Mouse (Mus musculus) fat pad, adult 2 months (tissue): Measurements from ENCODE around the gene Mfrp.
A peak's percentile ranks its signal among the peaks of the same experiment; 100 is the strongest.

Experiments used
- DNase-seq: peaks from one replicate; pipeline ENCODE4 v3.0.0-alpha.2; 2011; ENCODE audit warnings: low read depth, low spot score; ENCODE audit errors: extremely low read depth

The Mfrp gene

GRCm38 (mm10) chr9:44078136-44078797, 23.3 kb upstream of the Mfrp start:
- no peak for DNase-seq

- peak; percentile 81 for DNase-seq
These were observed 22.4 kb upstream of the Mfrp start for GRCm38 (mm10) chr9:44078955-44079756.

- no peak for DNase-seq
These were observed 21.3 kb upstream of the Mfrp start for GRCm38 (mm10) chr9:44079997-44080780.

GRCm38 (mm10) chr9:44080953-44081352, 20.6 kb upstream of the Mfrp start:
- DNase-seq: no peak

- no peak for DNase-seq
These were observed 19.9 kb upstream of the Mfrp start for GRCm38 (mm10) chr9:44081581-44081980.

GRCm38 (mm10) chr9:44082266-44082665, 19.3 kb upstream of the Mfrp start:
- no peak for DNase-seq

- DNase-seq: no peak
These were observed 18.0 kb upstream of the Mfrp start for GRCm38 (mm10) chr9:44083392-44084121.

- no peak for DNase-seq
These were observed 17.3 kb upstream of the Mfrp start for GRCm38 (mm10) chr9:44084236-44084635.

GRCm38 (mm10) chr9:44084659-44085229, 16.8 kb upstream of the Mfrp start:
- no peak for DNase-seq

GRCm38 (mm10) chr9:44085276-44085675, 16.3 kb upstream of the Mfrp start:
- no peak for DNase-seq

- DNase-seq: no peak
These were observed 15.5 kb upstream of the Mfrp start for GRCm38 (mm10) chr9:44085741-44086665.

- no peak for DNase-seq
These were observed 14.6 kb upstream of the Mfrp start for GRCm38 (mm10) chr9:44086960-44087359.

- DNase-seq: peak; percentile 95
These were observed 13.6 kb upstream of the Mfrp start for GRCm38 (mm10) chr9:44087761-44088455.

- DNase-seq: no peak
These were observed 12.5 kb upstream of the Mfrp start for GRCm38 (mm10) chr9:44088877-44089608.

GRCm38 (mm10) chr9:44093612-44094503, 7.7 kb upstream of the Mfrp start:
- DNase-seq: no peak

GRCm38 (mm10) chr9:44094737-44095136, 6.8 kb upstream of the Mfrp start:
- DNase-seq: no peak

- no peak for DNase-seq
These were observed 5.7 kb upstream of the Mfrp start for GRCm38 (mm10) chr9:44095781-44096180.
